Mouse (Mus musculus): ENCODE measurements around the gene Gabarap. TPM values are rescaled to one million over a fixed set of nuclear protein-coding genes. Genes with fewer than 3 reads are reported as not detected.

Gabarap gene
- polyA plus RNA-seq, 1 experiment from 2014 or later: 624 TPM

MicroRNAs within 50 kb of the gene (microRNA counts, 519-probe panel; counts per million panel counts)
- microRNA mmu-miR-324-3p (not detected), microRNA mmu-miR-324-5p (5,198 counts per million, percentile 62 among the panel's probes with 10 or more counts)

Small RNA genes lying within 50 kb of the gene (microRNA-seq; reads per million reads assigned to microRNA genes)
- gene Gm44349: not detected
- 4,128 reads per million, percentile 89 among the genes with 10 or more reads in this experiment for gene Mir324

Other genes with a start within 250 kb of the Gabarap start
- gene Polr2a, start 232.5 kb upstream of the Gabarap start, polyA plus RNA-seq (2014; fragmentation: Nextera tagmentation; extraction: Ambion mirVana): 24.3 and 26.9 TPM in 2 replicates
- gene Slc35g3, start 229.2 kb upstream of the Gabarap start, polyA plus RNA-seq (2014; fragmentation: Nextera tagmentation; extraction: Ambion mirVana): 0.27 and 0.39 TPM in 2 replicates
- gene Zbtb4, start 225.2 kb upstream of the Gabarap start, polyA plus RNA-seq (2014; fragmentation: Nextera tagmentation; extraction: Ambion mirVana): 4.6 TPM in 2 replicates
- 1.4 and 1.6 TPM in 2 replicates for gene Chrnb1, start 195.2 kb upstream of the Gabarap start, polyA plus RNA-seq (2014; fragmentation: Nextera tagmentation; extraction: Ambion mirVana)
- gene Fgf11, start 189.3 kb upstream of the Gabarap start, polyA plus RNA-seq (2014; fragmentation: Nextera tagmentation; extraction: Ambion mirVana): 4.3 TPM in 2 replicates
- gene Tmem102, start 185.5 kb upstream of the Gabarap start, polyA plus RNA-seq (2014; fragmentation: Nextera tagmentation; extraction: Ambion mirVana): 0.90 and 1.9 TPM in 2 replicates
- not detected in 2 replicates for gene Gm39566, start 175.8 kb upstream of the Gabarap start, polyA plus RNA-seq (2014; fragmentation: Nextera tagmentation; extraction: Ambion mirVana)
- not detected in 2 replicates for gene Spem2, start 172.7 kb upstream of the Gabarap start, polyA plus RNA-seq (2014; fragmentation: Nextera tagmentation; extraction: Ambion mirVana)
- 0.40 and 0.44 TPM in 2 replicates for gene Spem1, start 169.0 kb upstream of the Gabarap start, polyA plus RNA-seq (2014; fragmentation: Nextera tagmentation; extraction: Ambion mirVana)
- 22.3 and 24.7 TPM in 2 replicates for gene Nlgn2, start 153.4 kb upstream of the Gabarap start, polyA plus RNA-seq (2014; fragmentation: Nextera tagmentation; extraction: Ambion mirVana)
- 321 and 409 TPM in 2 replicates for gene Tmem256, start 152.6 kb upstream of the Gabarap start, polyA plus RNA-seq (2014; fragmentation: Nextera tagmentation; extraction: Ambion mirVana)
- gene Plscr3, start 144.8 kb upstream of the Gabarap start, polyA plus RNA-seq (2014; fragmentation: Nextera tagmentation; extraction: Ambion mirVana): 39.3 and 39.8 TPM in 2 replicates
- not detected in 2 replicates for gene Tnk1, start 132.4 kb upstream of the Gabarap start, polyA plus RNA-seq (2014; fragmentation: Nextera tagmentation; extraction: Ambion mirVana)
- not detected in 2 replicates for gene Tmem95, start 113.1 kb upstream of the Gabarap start, polyA plus RNA-seq (2014; fragmentation: Nextera tagmentation; extraction: Ambion mirVana)
- 2.2 and 2.3 TPM in 2 replicates for gene Kctd11, start 109.7 kb upstream of the Gabarap start, polyA plus RNA-seq (2014; fragmentation: Nextera tagmentation; extraction: Ambion mirVana)
- gene Acap1, start 95.6 kb upstream of the Gabarap start, polyA plus RNA-seq (2014; fragmentation: Nextera tagmentation; extraction: Ambion mirVana): 0.20 and 0.33 TPM in 2 replicates
- 5.4 and 7.6 TPM in 2 replicates for gene 2810408A11Rik, start 90.2 kb upstream of the Gabarap start, polyA plus RNA-seq (2014; fragmentation: Nextera tagmentation; extraction: Ambion mirVana)
- 25.6 and 28.1 TPM in 2 replicates for gene Neurl4, start 90.1 kb upstream of the Gabarap start, polyA plus RNA-seq (2014; fragmentation: Nextera tagmentation; extraction: Ambion mirVana)
- gene Gps2, start 77.3 kb upstream of the Gabarap start, polyA plus RNA-seq (2014; fragmentation: Nextera tagmentation; extraction: Ambion mirVana): 50.4 and 56.5 TPM in 2 replicates
- 1,061 and 1,077 TPM in 2 replicates for gene Eif5a, start 69.2 kb upstream of the Gabarap start, polyA plus RNA-seq (2014; fragmentation: Nextera tagmentation; extraction: Ambion mirVana)
- gene Ybx2, start 55.3 kb upstream of the Gabarap start, polyA plus RNA-seq (2014; fragmentation: Nextera tagmentation; extraction: Ambion mirVana): 7.1 and 7.3 TPM in 2 replicates
- gene Slc2a4, start 43.0 kb upstream of the Gabarap start, polyA plus RNA-seq (2014; fragmentation: Nextera tagmentation; extraction: Ambion mirVana): 2.2 and 2.3 TPM in 2 replicates
- 0.32 and 0.47 TPM in 2 replicates for gene Cldn7, start 26.4 kb upstream of the Gabarap start, polyA plus RNA-seq (2014; fragmentation: Nextera tagmentation; extraction: Ambion mirVana)
- 25.5 and 29.4 TPM in 2 replicates for gene Ctdnep1, start 10.0 kb upstream of the Gabarap start, polyA plus RNA-seq (2014; fragmentation: Nextera tagmentation; extraction: Ambion mirVana)
- gene Elp5, start 8.6 kb upstream of the Gabarap start, polyA plus RNA-seq (2014; fragmentation: Nextera tagmentation; extraction: Ambion mirVana): 168 and 169 TPM in 2 replicates
- gene Phf23, start 4.6 kb downstream of the Gabarap start, polyA plus RNA-seq (2014; fragmentation: Nextera tagmentation; extraction: Ambion mirVana): 38.0 and 38.4 TPM in 2 replicates
- 17.9 and 20.9 TPM in 2 replicates for gene Dvl2, start 9.5 kb downstream of the Gabarap start, polyA plus RNA-seq (2014; fragmentation: Nextera tagmentation; extraction: Ambion mirVana)
- 49.9 and 56.1 TPM in 2 replicates for gene Acadvl, start 24.3 kb downstream of the Gabarap start, polyA plus RNA-seq (2014; fragmentation: Nextera tagmentation; extraction: Ambion mirVana)
- 25.6 and 26.6 TPM in 2 replicates for gene Dlg4, start 25.8 kb downstream of the Gabarap start, polyA plus RNA-seq (2014; fragmentation: Nextera tagmentation; extraction: Ambion mirVana)
- gene Asgr1, start 62.9 kb downstream of the Gabarap start, polyA plus RNA-seq (2014; fragmentation: Nextera tagmentation; extraction: Ambion mirVana): 2.4 and 4.1 TPM in 2 replicates
- gene Asgr2, start 101.5 kb downstream of the Gabarap start, polyA plus RNA-seq (2014; fragmentation: Nextera tagmentation; extraction: Ambion mirVana): not detected in 2 replicates
- gene Mgl2, start 139.2 kb downstream of the Gabarap start, polyA plus RNA-seq (2014; fragmentation: Nextera tagmentation; extraction: Ambion mirVana): 0.93 and 1.1 TPM in 2 replicates
- gene Clec10a, start 165.1 kb downstream of the Gabarap start, polyA plus RNA-seq (2014; fragmentation: Nextera tagmentation; extraction: Ambion mirVana): 0.78 and 1.2 TPM in 2 replicates
- gene Slc16a11, start 221.6 kb downstream of the Gabarap start, polyA plus RNA-seq (2014; fragmentation: Nextera tagmentation; extraction: Ambion mirVana): 3.5 and 4.7 TPM in 2 replicates
- gene Slc16a13, start 229.9 kb downstream of the Gabarap start, polyA plus RNA-seq (2014; fragmentation: Nextera tagmentation; extraction: Ambion mirVana): 12.9 and 13.4 TPM in 2 replicates
- gene Bcl6b, start 238.7 kb downstream of the Gabarap start, polyA plus RNA-seq (2014; fragmentation: Nextera tagmentation; extraction: Ambion mirVana): 5.0 and 5.2 TPM in 2 replicates
- gene 0610010K14Rik, start 246.8 kb downstream of the Gabarap start, polyA plus RNA-seq (2014; fragmentation: Nextera tagmentation; extraction: Ambion mirVana): 155 and 161 TPM in 2 replicates
- 12.6 and 15.9 TPM in 2 replicates for gene Gm21988, start 248.7 kb downstream of the Gabarap start, polyA plus RNA-seq (2014; fragmentation: Nextera tagmentation; extraction: Ambion mirVana)
- 342 and 388 TPM in 2 replicates for gene Rnasek, start 248.7 kb downstream of the Gabarap start, polyA plus RNA-seq (2014; fragmentation: Nextera tagmentation; extraction: Ambion mirVana)